Mouse (Mus musculus) liver, embryonic 14.5 days (tissue): ENCODE results near the gene Zfp618.

Experiments
- CTCF ChIP-seq: IDR thresholded peaks from 2 replicates; pipeline ENCODE4 v1.5.1; 2016; ENCODE audit warnings: antibody characterized with exemption, low read depth, control low read depth
- EP300 ChIP-seq: IDR thresholded peaks from 2 replicates; pipeline ENCODE4 v1.6.1; 2016; ENCODE audit warnings: antibody characterized with exemption, low read depth

DNA sequence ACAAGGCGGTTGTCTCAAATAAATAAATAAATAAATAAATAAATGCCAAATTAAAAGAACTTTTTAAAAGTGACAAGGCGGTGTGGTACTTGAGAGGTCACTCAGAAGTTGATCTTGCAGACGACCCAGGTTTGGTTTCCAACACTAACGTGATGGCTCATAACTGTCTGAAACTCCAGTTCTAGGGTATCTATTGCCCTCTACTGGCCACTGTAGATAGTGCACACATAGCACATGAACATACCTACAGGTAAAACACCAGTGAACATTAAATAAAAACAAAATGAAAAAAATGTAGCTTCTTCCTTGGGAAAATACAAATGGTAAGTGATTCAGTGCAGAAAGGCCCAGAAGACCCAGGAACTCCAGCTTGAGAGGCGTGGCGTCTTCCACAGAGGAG lies 181.9 kb downstream of the Zfp618 start:
- TF ChIP-seq CTCF, result peak; percentile 38; the same call in 1 of the 2 replicates
- TF ChIP-seq EP300, result no peak
